Mouse (Mus musculus) bone marrow, adult 2 months (tissue): ENCODE data around the gene Fkbp8.

ENCODE experiments used
- CTCF ChIP-seq: fragments of 200-500 bp; IDR thresholded peaks from 2 replicates; pipeline ENCODE4 v1.5.1; 2011; ENCODE audit warnings: low read length, control low read depth; ENCODE audit not compliant: control insufficient read depth, insufficient read depth
- POLR2A ChIP-seq: fragments of 200-500 bp; IDR thresholded peaks from 2 replicates; pipeline ENCODE4 v1.6.1; 2011; ENCODE audit warnings: low read depth, mild to moderate bottlenecking, control low read depth, low read length, borderline replicate concordance; ENCODE audit not compliant: control insufficient read depth

GRCm38 (mm10) chr8:70577207-70577606 lies 49.7 kb downstream of the Fkbp8 start:
- no peak for TF ChIP-seq POLR2A
- TF ChIP-seq CTCF = no peak
